Mouse (Mus musculus): Measurements from ENCODE around the gene Antxrl. TPM values are rescaled to one million over a fixed set of nuclear protein-coding genes. Genes with fewer than 3 reads are reported as not detected.
A peak's percentile ranks its signal among the peaks of the same experiment; 100 is the strongest.

Antxrl gene
- polyA plus RNA-seq (2014; fragmentation: Nextera tagmentation; extraction: Ambion mirVana), result not detected in 2 replicates

GRCm38 (mm10) chr14:34052516-34052915, at the start of gene Antxrl:
Gene Antxrl (plus strand): TSS chr14:34052707.
- no peak within 1 kb of the TSS for H3K9ac ChIP-seq (ENCODE audit: low read depth, low read length)
- no peak within 1 kb of the TSS for H3K27ac ChIP-seq (ENCODE audit: low read depth, low read length)
- DNase-seq (ENCODE audit: low spot score) (no peak), ATAC-seq (replicated peaks; ENCODE audit: low FRiP score) (no peak)
- no peaks in the 10 kb centered on the region for H3K36me3 ChIP-seq (ENCODE audit: control insufficient read depth, insufficient read depth, low read length)
- no peaks in the 10 kb centered on the region for H3K9me3 ChIP-seq (ENCODE audit: control insufficient read depth, low read length)
- no peaks in the 10 kb centered on the region for H3K4me1 ChIP-seq (replicated peaks; ENCODE audit: control insufficient read depth, insufficient read depth, low read length)
- H3K4me2 ChIP-seq, result no peak within 1 kb of the TSS
- no peak within 1 kb of the TSS for H3K4me3 ChIP-seq (ENCODE audit: low read depth, low read length)
- 86% methylated on average over 6 of the region's 6 CpGs for WGBS
- H3K27me3 ChIP-seq (replicated peaks; ENCODE audit: control insufficient read depth, insufficient read depth, low read length), result no peaks in the 10 kb centered on the region

DNA sequence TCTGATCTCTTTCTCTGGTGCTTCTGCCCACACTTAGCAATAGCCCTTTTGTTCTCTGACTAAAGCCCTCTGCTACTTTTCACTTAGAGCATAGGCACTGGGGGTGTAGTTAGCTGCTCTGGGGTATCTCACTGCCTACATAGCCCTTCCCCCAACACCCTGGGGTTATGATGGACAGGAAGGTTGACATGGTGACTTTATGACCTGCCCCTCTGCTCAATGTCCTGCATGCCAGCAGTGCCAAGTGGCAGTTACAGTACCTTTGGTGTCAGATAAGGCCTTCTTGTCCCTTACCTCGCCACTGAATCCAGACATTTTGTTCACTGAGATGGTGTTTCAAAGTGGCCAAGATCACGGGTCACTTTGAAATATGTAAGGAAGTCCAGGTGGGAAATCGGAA, 37.4 kb upstream of the Antxrl start, which contains the start of gene Gm30083:
Gene Gm30083, minus strand, starts transcription at position 120 of the 400 bp plus-strand sequence.
- Histone ChIP-seq H3K4me3 (ENCODE audit: low read depth, low read length) (no peak within 1 kb of the TSS), H3K4me1 (replicated peaks; ENCODE audit: control insufficient read depth, insufficient read depth, low read length) (no peaks in the 10 kb centered on the region), H3K9ac (ENCODE audit: low read depth, low read length) (no peak within 1 kb of the TSS), H3K9me3 (ENCODE audit: control insufficient read depth, low read length) (no peaks in the 10 kb centered on the region), H3K36me3 (ENCODE audit: control insufficient read depth, insufficient read depth, low read length) (no peaks in the 10 kb centered on the region), H3K27me3 (replicated peaks; ENCODE audit: control insufficient read depth, insufficient read depth, low read length) (no peaks in the 10 kb centered on the region), H3K27ac (ENCODE audit: low read depth, low read length) (no peak within 1 kb of the TSS), H3K4me2 (no peak within 1 kb of the TSS)
- DNase-seq (ENCODE audit: low spot score) (peak; percentile 10), ATAC-seq (replicated peaks; ENCODE audit: low FRiP score) (no peak)
- 66% methylated on average over 3 of the region's 3 CpGs for WGBS

DNA sequence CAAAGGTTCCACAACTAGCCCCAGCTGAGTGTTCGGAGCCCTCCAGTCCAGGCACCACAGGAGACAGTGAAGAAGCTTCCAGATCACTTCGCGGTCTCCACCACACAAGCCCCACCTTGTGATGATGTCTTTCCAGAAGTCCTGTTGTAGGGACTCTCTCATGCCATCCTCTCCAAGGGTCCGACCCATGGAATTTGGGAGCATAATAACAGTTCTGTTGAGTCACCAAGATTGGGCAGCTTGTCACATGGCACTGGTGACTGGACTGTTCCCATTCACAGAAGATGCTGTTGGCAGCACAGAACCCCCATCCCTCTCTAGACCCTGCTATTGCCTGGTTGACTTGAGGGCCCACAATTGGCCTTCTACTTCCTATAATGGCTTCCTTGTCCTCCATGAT, 36.1 kb upstream of the Antxrl start, which contains the start of gene Gm5460:
Gene Gm5460, plus strand, starts transcription at position 378 of the 400 bp plus-strand sequence.
- Histone ChIP-seq H3K4me3 (ENCODE audit: low read depth, low read length) (no peak within 1 kb of the TSS), H3K4me1 (replicated peaks; ENCODE audit: control insufficient read depth, insufficient read depth, low read length) (no peaks in the 10 kb centered on the region), H3K36me3 (ENCODE audit: control insufficient read depth, insufficient read depth, low read length) (no peaks in the 10 kb centered on the region), H3K4me2 (no peak within 1 kb of the TSS), H3K9ac (ENCODE audit: low read depth, low read length) (no peak within 1 kb of the TSS), H3K9me3 (ENCODE audit: control insufficient read depth, low read length) (no peaks in the 10 kb centered on the region), H3K27me3 (replicated peaks; ENCODE audit: control insufficient read depth, insufficient read depth, low read length) (no peaks in the 10 kb centered on the region), H3K27ac (ENCODE audit: low read depth, low read length) (no peak within 1 kb of the TSS)
- 92% methylated on average over 4 of the region's 4 CpGs for WGBS
- DNase-seq (ENCODE audit: low spot score), result no peak
- ATAC-seq (replicated peaks; ENCODE audit: low FRiP score), result no peak

DNA sequence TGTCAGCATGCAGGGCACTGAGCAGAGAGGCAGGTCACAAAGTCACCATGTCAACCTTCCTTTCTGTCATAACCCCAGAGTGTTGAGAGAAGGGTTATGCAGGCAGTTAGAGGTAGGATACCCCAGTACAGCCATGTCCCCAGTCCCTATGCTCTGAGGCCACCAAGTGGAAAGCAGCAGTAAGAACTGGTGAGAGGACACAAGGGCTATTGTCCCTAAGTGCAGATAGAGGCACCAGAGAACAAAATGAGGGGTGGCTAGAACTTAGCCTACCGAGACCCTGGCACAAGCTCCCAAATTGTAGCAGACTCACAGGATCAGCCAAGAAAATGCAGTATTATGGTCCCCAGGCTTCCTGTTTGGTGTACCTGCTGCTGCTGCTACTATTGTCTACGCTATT, 35.6 kb upstream of the Antxrl start:
- DNase-seq (ENCODE audit: low spot score) (peak; percentile 22), ATAC-seq (replicated peaks; ENCODE audit: low FRiP score) (no peak)
- no peaks in the 10 kb centered on the region for H3K4me1 ChIP-seq (replicated peaks; ENCODE audit: control insufficient read depth, insufficient read depth, low read length)
- no peaks in the 10 kb centered on the region for H3K27me3 ChIP-seq (replicated peaks; ENCODE audit: control insufficient read depth, insufficient read depth, low read length)
- H3K9ac ChIP-seq (ENCODE audit: low read depth, low read length), result no peak overlapping the region
- 76% methylated on average over 2 of the region's 2 CpGs for WGBS
- no peaks in the 10 kb centered on the region for H3K9me3 ChIP-seq (ENCODE audit: control insufficient read depth, low read length)
- no peak overlapping the region for H3K4me2 ChIP-seq
- no peaks in the 10 kb centered on the region for H3K36me3 ChIP-seq (ENCODE audit: control insufficient read depth, insufficient read depth, low read length)
- H3K27ac ChIP-seq (ENCODE audit: low read depth, low read length), result no peak overlapping the region
- H3K4me3 ChIP-seq (ENCODE audit: low read depth, low read length), result no peak overlapping the region

GRCm38 (mm10) chr14:34026710-34027109, 25.8 kb upstream of the Antxrl start:
- no peaks in the 10 kb centered on the region for H3K27me3 ChIP-seq (replicated peaks; ENCODE audit: control insufficient read depth, insufficient read depth, low read length)
- ATAC-seq (replicated peaks; ENCODE audit: low FRiP score), result no peak
- no peak overlapping the region for H3K4me3 ChIP-seq (ENCODE audit: low read depth, low read length)
- H3K4me1 ChIP-seq (replicated peaks; ENCODE audit: control insufficient read depth, insufficient read depth, low read length), result no peaks in the 10 kb centered on the region
- no peak overlapping the region for H3K9ac ChIP-seq (ENCODE audit: low read depth, low read length)
- 48% methylated on average over 2 of the region's 2 CpGs for WGBS
- H3K9me3 ChIP-seq (ENCODE audit: control insufficient read depth, low read length), result no peaks in the 10 kb centered on the region; the same call in 1 of the 2 replicates
- no peak overlapping the region for H3K27ac ChIP-seq (ENCODE audit: low read depth, low read length)
- DNase-seq (ENCODE audit: low spot score), result peak; percentile 17
- no peak overlapping the region for H3K4me2 ChIP-seq
- H3K36me3 ChIP-seq (ENCODE audit: control insufficient read depth, insufficient read depth, low read length), result no peaks in the 10 kb centered on the region

DNA sequence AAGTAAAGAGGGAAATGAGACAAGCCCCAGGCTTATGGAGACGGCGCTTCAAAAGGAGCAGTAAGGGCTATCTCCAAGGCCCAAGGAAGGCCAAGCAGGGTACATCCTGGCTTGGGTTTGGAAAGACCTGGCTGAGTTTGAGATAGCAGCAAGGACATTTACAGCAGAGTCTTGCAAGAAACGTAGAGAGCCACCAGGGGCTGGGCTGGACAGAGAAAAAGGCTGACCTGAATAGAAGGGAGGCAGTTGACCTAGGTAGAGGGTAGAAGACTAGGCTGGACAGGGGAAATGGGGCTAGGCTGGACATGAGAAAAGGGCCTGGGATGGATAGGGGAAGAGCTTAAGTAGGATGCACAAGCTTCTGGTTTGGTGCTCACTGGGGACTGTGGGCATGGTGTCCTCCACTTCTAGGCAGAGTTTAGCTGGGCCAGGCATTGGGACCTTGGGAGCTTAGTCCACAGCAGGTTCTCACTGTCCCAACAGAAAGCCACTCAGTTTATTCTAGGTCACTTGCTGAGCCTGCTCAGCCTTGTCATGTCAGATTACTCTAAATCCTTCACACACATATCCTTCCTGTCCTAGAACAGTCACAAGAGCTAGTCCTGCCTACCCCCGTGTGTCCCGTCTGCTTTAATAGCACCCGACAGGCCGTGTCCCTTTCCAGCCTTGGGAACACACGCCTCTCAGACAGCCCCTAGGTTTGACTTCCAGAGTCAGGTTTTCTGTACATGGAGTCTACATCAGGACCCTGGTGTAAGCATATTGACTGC, 18.5 kb upstream of the Antxrl start:
- Histone ChIP-seq H3K9ac (ENCODE audit: low read depth, low read length) (no peak overlapping the region), H3K4me1 (replicated peaks; ENCODE audit: control insufficient read depth, insufficient read depth, low read length) (no peaks in the 10 kb centered on the region), H3K9me3 (ENCODE audit: control insufficient read depth, low read length) (no peaks in the 10 kb centered on the region), H3K4me2 (no peak overlapping the region), H3K36me3 (ENCODE audit: control insufficient read depth, insufficient read depth, low read length) (no peaks in the 10 kb centered on the region), H3K4me3 (ENCODE audit: low read depth, low read length) (no peak overlapping the region), H3K27me3 (replicated peaks; ENCODE audit: control insufficient read depth, insufficient read depth, low read length) (no peaks in the 10 kb centered on the region), H3K27ac (ENCODE audit: low read depth, low read length) (no peak overlapping the region)
- WGBS, result 88% methylated on average over 8 of the region's 8 CpGs
- no peak for DNase-seq (ENCODE audit: low spot score)
- ATAC-seq (replicated peaks; ENCODE audit: low FRiP score), result no peak

GRCm38 (mm10) chr14:34041241-34041640, 11.3 kb upstream of the Antxrl start:
- no peak for ATAC-seq (replicated peaks; ENCODE audit: low FRiP score)

DNA sequence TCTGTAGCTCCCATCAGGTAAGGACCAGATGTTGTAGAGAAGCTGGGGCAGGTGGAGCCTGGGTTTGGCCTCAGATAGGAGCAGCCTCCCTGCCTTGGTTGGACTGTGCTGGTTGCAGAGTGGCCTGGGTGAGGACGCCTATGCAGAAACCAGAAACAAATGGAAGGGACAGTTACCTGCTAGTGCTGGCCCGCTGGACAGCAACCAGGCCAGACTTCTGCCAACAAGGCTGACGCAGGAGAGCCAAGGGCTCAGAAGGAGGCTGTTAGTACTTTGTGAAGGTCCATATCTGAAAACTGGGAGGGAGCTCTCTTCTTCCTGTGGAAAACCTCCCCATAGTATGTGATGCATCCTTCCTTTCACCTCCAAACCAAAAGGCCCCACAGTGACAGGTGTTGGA, 9.2 kb upstream of the Antxrl start:
- no peak overlapping the region for H3K27ac ChIP-seq (ENCODE audit: low read depth, low read length)
- no peak overlapping the region for H3K4me2 ChIP-seq
- WGBS, result 56% methylated on average over 3 of the region's 3 CpGs
- no peaks in the 10 kb centered on the region for H3K36me3 ChIP-seq (ENCODE audit: control insufficient read depth, insufficient read depth, low read length)
- DNase-seq (ENCODE audit: low spot score) (no peak), ATAC-seq (replicated peaks; ENCODE audit: low FRiP score) (no peak)
- no peak overlapping the region for H3K4me3 ChIP-seq (ENCODE audit: low read depth, low read length)
- H3K4me1 ChIP-seq (replicated peaks; ENCODE audit: control insufficient read depth, insufficient read depth, low read length), result no peaks in the 10 kb centered on the region
- H3K9ac ChIP-seq (ENCODE audit: low read depth, low read length), result no peak overlapping the region
- no peaks in the 10 kb centered on the region for H3K27me3 ChIP-seq (replicated peaks; ENCODE audit: control insufficient read depth, insufficient read depth, low read length)
- H3K9me3 ChIP-seq (ENCODE audit: control insufficient read depth, low read length), result no peaks in the 10 kb centered on the region

More at GRCm38 (mm10) chr14:34041241-34041640, 11.3 kb upstream of the Antxrl start:
- Histone ChIP-seq H3K4me2 (no peak overlapping the region), H3K9ac (ENCODE audit: low read depth, low read length) (no peak overlapping the region), H3K27ac (ENCODE audit: low read depth, low read length) (no peak overlapping the region), H3K36me3 (ENCODE audit: control insufficient read depth, insufficient read depth, low read length) (no peaks in the 10 kb centered on the region), H3K4me3 (ENCODE audit: low read depth, low read length) (no peak overlapping the region), H3K9me3 (ENCODE audit: control insufficient read depth, low read length) (no peaks in the 10 kb centered on the region), H3K4me1 (replicated peaks; ENCODE audit: control insufficient read depth, insufficient read depth, low read length) (no peaks in the 10 kb centered on the region), H3K27me3 (replicated peaks; ENCODE audit: control insufficient read depth, insufficient read depth, low read length) (no peaks in the 10 kb centered on the region)
- 74% methylated on average over 4 of the region's 4 CpGs for WGBS
- DNase-seq (ENCODE audit: low spot score), result no peak

All from liver, embryonic 11.5 days (tissue).